Mouse (Mus musculus) neural tube, embryonic 15.5 days (tissue): ENCODE results near the gene Nom1. TPM values are rescaled to one million over a fixed set of nuclear protein-coding genes. Genes with fewer than 3 reads are reported as not detected.
A peak's percentile ranks its signal among the peaks of the same experiment; 100 is the strongest.

Source experiments
- ATAC-seq: fragments of 200-750 bp; cut with Nextera tagmentation; 2 replicates; pipeline ENCODE4 v1.8.0; 2017; ENCODE audit warnings: mild to moderate bottlenecking, moderate TSS enrichment, moderate library complexity; ENCODE audit not compliant: low FRiP score
- H3K27ac ChIP-seq: fragments of 300-500 bp; sonication (generic); replicated peaks from 2 replicates; pipeline ENCODE4 v1.5.1; 2015; ENCODE audit warnings: mild to moderate bottlenecking, inconsistent platforms
- H3K27me3 ChIP-seq: fragments of 300-500 bp; sonication (generic); replicated peaks from 2 replicates; pipeline ENCODE4 v1.6.1; 2015; ENCODE audit warnings: inconsistent platforms
- H3K36me3 ChIP-seq: fragments of 300-500 bp; sonication (generic); 2 replicates; pipeline ENCODE4 v1.6.1; 2015; ENCODE audit warnings: inconsistent platforms
- H3K4me1 ChIP-seq: fragments of 300-500 bp; sonication (generic); 2 replicates; pipeline ENCODE4 v1.6.1; 2015; ENCODE audit warnings: inconsistent platforms
- H3K4me2 ChIP-seq: fragments of 300-500 bp; sonication (generic); 2 replicates; pipeline ENCODE4 v1.6.1; 2015; ENCODE audit warnings: inconsistent platforms, mild to moderate bottlenecking, moderate library complexity
- H3K4me3 ChIP-seq: fragments of 300-500 bp; sonication (generic); replicated peaks from 2 replicates; pipeline ENCODE4 v1.5.1; 2015; ENCODE audit warnings: mild to moderate bottlenecking, inconsistent platforms
- H3K9ac ChIP-seq: fragments of 300-500 bp; sonication (generic); replicated peaks from 2 replicates; pipeline ENCODE4 v1.6.1; 2015; ENCODE audit warnings: mild to moderate bottlenecking, inconsistent platforms
- H3K9me3 ChIP-seq: fragments of 300-500 bp; sonication (generic); replicated peaks from 2 replicates; pipeline ENCODE4 v1.6.1; 2016; ENCODE audit warnings: inconsistent platforms
- WGBS: fragments of 180-500 bp; shearing (Covaris S2); methylation state at CpG from one replicate; pipeline ENCODE4 v1.1.7; 2015; ENCODE audit warnings: mixed read lengths; 5-methylcytosine and 5-hydroxymethylcytosine counted together
- polyA plus RNA-seq: library from polyadenylated mRNA; unstranded; fragments of >200 nt; fragmentation: Nextera tagmentation; extraction: Ambion mirVana; gene quantifications from 2 replicates; pipeline ENCODE4 v1.2.1, GENCODE M21; 2015

Gene Nom1
- polyA plus RNA-seq, 1 experiment from 2014 or later = 16.2 TPM

- Histone ChIP-seq H3K4me2 (no peak overlapping the region), H3K27me3 (no peaks in the 10 kb centered on the region), H3K9me3 (no peaks in the 10 kb centered on the region), H3K4me1 (no peaks in the 10 kb centered on the region), H3K36me3 (peaks cover 90% of the 10 kb centered on the region), H3K27ac (no peak overlapping the region), H3K9ac (no peak overlapping the region), H3K4me3 (no peak overlapping the region)
- no peak for ATAC-seq
- 89% methylated on average over 2 of the region's 2 CpGs for WGBS
Observed at GRCm38 (mm10) chr5:29445275-29445674, 10.8 kb downstream of the Nom1 start.

- H3K4me3 ChIP-seq = no peak overlapping the region
- no peak for ATAC-seq
- H3K9me3 ChIP-seq = no peaks in the 10 kb centered on the region
- no peak overlapping the region for H3K4me2 ChIP-seq
- H3K36me3 ChIP-seq = peaks cover 62% of the 10 kb centered on the region
- WGBS = 67% methylated on average over 4 of the region's 4 CpGs
- H3K27me3 ChIP-seq = no peaks in the 10 kb centered on the region
- H3K4me1 ChIP-seq = no peaks in the 10 kb centered on the region
- no peak overlapping the region for H3K27ac ChIP-seq
- no peak overlapping the region for H3K9ac ChIP-seq
Observed at GRCm38 (mm10) chr5:29452352-29452751, 17.9 kb downstream of the Nom1 start.

GRCm38 (mm10) chr5:29456895-29457656 lies 22.6 kb downstream of the Nom1 start:
- ATAC-seq = no peak
- Histone ChIP-seq H3K36me3 (peaks cover 26% of the 10 kb centered on the region), H3K9me3 (no peaks in the 10 kb centered on the region), H3K4me1 (no peaks in the 10 kb centered on the region), H3K4me2 (no peak overlapping the region), H3K27ac (no peak overlapping the region), H3K4me3 (no peak overlapping the region), H3K27me3 (no peaks in the 10 kb centered on the region), H3K9ac (no peak overlapping the region)
- 80% methylated on average over 5 of the region's 5 CpGs for WGBS

- Histone ChIP-seq H3K9me3 (no peaks in the 10 kb centered on the region), H3K27ac (no peak overlapping the region), H3K36me3 (no peaks in the 10 kb centered on the region), H3K4me2 (no peak overlapping the region), H3K27me3 (peaks cover 27% of the 10 kb centered on the region), H3K4me1 (peaks cover 6% of the 10 kb centered on the region), H3K4me3 (no peak overlapping the region), H3K9ac (no peak overlapping the region)
- ATAC-seq = no peak
- WGBS = 46% methylated on average over 9 of the region's 9 CpGs
Observed at GRCm38 (mm10) chr5:29462943-29463686, 28.7 kb downstream of the Nom1 start.

GRCm38 (mm10) chr5:29467489-29468350 lies 33.3 kb downstream of the Nom1 start:
- 4% methylated on average over 67 of the region's 67 CpGs for WGBS
- H3K9ac ChIP-seq = no peak overlapping the region

GRCm38 (mm10) chr5:29468351-29469065 lies 34.0 kb downstream of the Nom1 start:
- no peaks in the 10 kb centered on the region for H3K36me3 ChIP-seq
- H3K4me2 ChIP-seq = peak overlapping the region; percentile 51
- H3K4me3 ChIP-seq = peak overlapping the region; percentile 28
- peaks cover 78% of the 10 kb centered on the region for H3K27me3 ChIP-seq
- WGBS = under 1% methylated on average over 17 of the region's 17 CpGs
- ATAC-seq = no peak
- no peaks in the 10 kb centered on the region for H3K9me3 ChIP-seq
- no peak overlapping the region for H3K27ac ChIP-seq
- H3K4me1 ChIP-seq = peaks cover 8% of the 10 kb centered on the region
- no peak overlapping the region for H3K9ac ChIP-seq

More at GRCm38 (mm10) chr5:29467489-29468350, 33.3 kb downstream of the Nom1 start:
- Histone ChIP-seq H3K27ac (no peak overlapping the region), H3K4me2 (peak overlapping the region; percentile 51), H3K4me1 (peaks cover 8% of the 10 kb centered on the region), H3K9me3 (no peaks in the 10 kb centered on the region), H3K27me3 (peaks cover 71% of the 10 kb centered on the region), H3K4me3 (peak overlapping the region; percentile 28), H3K36me3 (no peaks in the 10 kb centered on the region)
- peak; percentile 34 for ATAC-seq

GRCm38 (mm10) chr5:29469501-29469900 lies 35.0 kb downstream of the Nom1 start:
- no peak for ATAC-seq
- no peak overlapping the region for H3K4me2 ChIP-seq
- no peak overlapping the region for H3K27ac ChIP-seq
- H3K9me3 ChIP-seq = no peaks in the 10 kb centered on the region
- peaks cover 86% of the 10 kb centered on the region for H3K27me3 ChIP-seq
- peaks cover 8% of the 10 kb centered on the region for H3K4me1 ChIP-seq
- H3K9ac ChIP-seq = no peak overlapping the region
- no peak overlapping the region for H3K4me3 ChIP-seq
- no peaks in the 10 kb centered on the region for H3K36me3 ChIP-seq
- 6% methylated on average over 4 of the region's 4 CpGs for WGBS

- Histone ChIP-seq H3K36me3 (no peaks in the 10 kb centered on the region), H3K4me2 (no peak overlapping the region), H3K27me3 (peaks cover 93% of the 10 kb centered on the region), H3K4me1 (peaks cover 8% of the 10 kb centered on the region), H3K27ac (no peak overlapping the region), H3K9me3 (no peaks in the 10 kb centered on the region), H3K4me3 (no peak overlapping the region), H3K9ac (no peak overlapping the region)
- no peak for ATAC-seq
- WGBS = 15% methylated on average over 5 of the region's 5 CpGs
Observed at GRCm38 (mm10) chr5:29470271-29470670, 35.8 kb downstream of the Nom1 start.

GRCm38 (mm10) chr5:29470851-29471394 lies 36.5 kb downstream of the Nom1 start:
- Histone ChIP-seq H3K27me3 (peaks cover 93% of the 10 kb centered on the region), H3K36me3 (no peaks in the 10 kb centered on the region), H3K4me2 (no peak overlapping the region), H3K4me1 (peaks cover 8% of the 10 kb centered on the region), H3K4me3 (no peak overlapping the region), H3K9me3 (no peaks in the 10 kb centered on the region), H3K27ac (no peak overlapping the region), H3K9ac (no peak overlapping the region)
- WGBS = 4% methylated on average over 20 of the region's 20 CpGs
- no peak for ATAC-seq

GRCm38 (mm10) chr5:29471396-29471795 lies 36.9 kb downstream of the Nom1 start:
- 6% methylated on average over 11 of the region's 11 CpGs for WGBS
- Histone ChIP-seq H3K4me2 (no peak overlapping the region), H3K27me3 (peaks cover 94% of the 10 kb centered on the region), H3K27ac (no peak overlapping the region), H3K4me1 (peaks cover 8% of the 10 kb centered on the region), H3K36me3 (no peaks in the 10 kb centered on the region), H3K9me3 (no peaks in the 10 kb centered on the region), H3K9ac (no peak overlapping the region), H3K4me3 (no peak overlapping the region)
- no peak for ATAC-seq
